Mouse (Mus musculus): ENCODE results near the gene Ajap1. TPM values are rescaled to one million over a fixed set of nuclear protein-coding genes. Genes with fewer than 3 reads are reported as not detected.

Gene Ajap1
- polyA plus RNA-seq, 1 experiment from 2014 or later = 0.28 TPM

DNA sequence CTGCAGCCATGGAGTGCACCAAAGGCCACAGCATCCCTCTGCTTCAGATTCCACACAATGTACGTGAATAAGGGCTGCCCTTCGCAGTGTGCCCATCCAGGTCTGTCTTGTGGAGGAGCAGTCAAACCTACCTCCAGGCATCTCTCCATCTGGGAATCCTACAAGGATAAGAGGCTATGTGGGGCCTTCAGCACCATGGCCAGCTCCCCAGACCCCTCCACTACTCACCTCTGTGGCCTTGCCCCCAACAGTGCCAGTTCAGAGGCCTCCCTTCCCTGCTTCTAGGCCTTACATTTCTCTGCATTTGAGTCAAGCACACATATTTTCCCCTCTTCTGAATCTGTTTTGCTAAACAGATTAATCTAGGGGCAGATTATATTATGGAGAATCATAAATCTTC, 52.6 kb downstream of the Ajap1 start:
- WGBS = 65% methylated on average over 2 of the region's 2 CpGs
- Histone ChIP-seq H3K36me3 (ENCODE audit: control insufficient read depth, insufficient read depth, low read length) (no peaks in the 10 kb centered on the region), H3K9ac (ENCODE audit: low read length) (no peak overlapping the region), H3K4me1 (replicated peaks; ENCODE audit: control insufficient read depth, insufficient read depth, low read length) (no peaks in the 10 kb centered on the region), H3K4me2 (ENCODE audit: low read depth, low read length) (no peak overlapping the region), H3K27ac (ENCODE audit: low read length) (no peak overlapping the region), H3K9me3 (ENCODE audit: control insufficient read depth, low read length) (peaks cover 5% of the 10 kb centered on the region; the same call in 1 of the 2 replicates), H3K4me3 (ENCODE audit: low read length) (no peak overlapping the region), H3K27me3 (ENCODE audit: control insufficient read depth, insufficient read depth, low read depth, low read length) (no peaks in the 10 kb centered on the region)
- ATAC-seq (ENCODE audit: low read depth) = no peak

DNA sequence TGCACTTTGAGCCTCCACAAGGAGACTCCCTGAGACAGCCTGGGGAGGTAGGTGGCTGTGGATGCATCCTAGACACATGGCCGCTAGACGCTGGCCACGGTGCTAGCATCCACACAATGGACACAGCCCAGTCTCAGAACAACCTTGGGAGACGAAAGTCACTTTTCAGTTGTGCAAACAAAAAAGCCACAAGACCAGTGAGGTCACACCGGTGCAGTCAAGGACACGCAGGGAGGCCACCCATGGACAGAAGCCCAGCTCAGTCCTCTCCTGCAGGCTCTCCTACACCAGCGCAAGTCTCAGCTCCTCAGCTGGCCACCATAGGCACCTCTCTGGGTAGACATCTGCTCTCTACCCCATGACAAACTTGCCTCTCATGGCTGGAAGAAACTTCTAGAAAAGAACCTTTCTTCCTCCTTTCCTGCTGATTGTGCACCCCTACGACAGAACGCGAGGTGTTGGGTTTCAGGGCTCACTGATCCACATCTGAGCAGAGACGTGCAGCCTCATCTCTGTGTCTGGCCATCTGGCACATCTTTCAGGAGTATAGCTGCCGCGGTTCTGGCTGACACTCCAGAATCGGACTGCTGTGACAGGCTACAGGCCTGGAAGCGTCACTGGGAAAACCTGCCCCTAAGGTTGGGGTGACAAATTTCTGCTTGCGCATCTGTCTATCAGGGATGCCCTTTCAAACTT, 56.5 kb downstream of the Ajap1 start:
- Histone ChIP-seq H3K4me1 (replicated peaks; ENCODE audit: control insufficient read depth, insufficient read depth, low read length) (no peaks in the 10 kb centered on the region), H3K36me3 (ENCODE audit: control insufficient read depth, insufficient read depth, low read length) (no peaks in the 10 kb centered on the region), H3K4me2 (ENCODE audit: low read depth, low read length) (no peak overlapping the region), H3K27ac (ENCODE audit: low read length) (no peak overlapping the region), H3K9me3 (ENCODE audit: control insufficient read depth, low read length) (peaks cover 5% of the 10 kb centered on the region; the same call in 1 of the 2 replicates), H3K4me3 (ENCODE audit: low read length) (no peak overlapping the region), H3K27me3 (ENCODE audit: control insufficient read depth, insufficient read depth, low read depth, low read length) (no peaks in the 10 kb centered on the region), H3K9ac (ENCODE audit: low read length) (no peak overlapping the region)
- ATAC-seq (ENCODE audit: low read depth) = no peak
- 74% methylated on average over 16 of the region's 16 CpGs for WGBS

DNA sequence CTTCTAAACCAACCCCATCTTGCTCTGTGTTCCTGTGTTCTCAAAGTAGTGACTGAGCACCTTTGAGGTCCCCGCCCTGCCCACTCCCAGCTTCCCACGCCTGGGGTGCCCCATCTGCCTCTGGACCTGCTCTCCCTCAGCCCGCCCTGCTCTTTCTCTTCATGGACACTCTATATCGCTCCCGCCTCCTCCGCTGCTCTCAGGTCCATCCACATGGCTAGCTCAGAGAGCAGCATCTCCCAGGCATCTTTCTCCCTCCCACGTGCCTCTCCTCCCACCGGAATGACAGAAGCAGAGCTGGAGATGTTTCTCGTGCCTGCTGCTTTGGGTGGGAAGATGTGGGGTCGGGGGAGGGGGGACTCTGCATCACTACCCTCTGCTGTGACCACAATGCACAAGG, 58.3 kb downstream of the Ajap1 start:
- H3K27ac ChIP-seq (ENCODE audit: low read length) = no peak overlapping the region
- 72% methylated on average over 10 of the region's 10 CpGs for WGBS
- no peak overlapping the region for H3K9ac ChIP-seq (ENCODE audit: low read length)
- no peak overlapping the region for H3K4me2 ChIP-seq (ENCODE audit: low read depth, low read length)
- H3K9me3 ChIP-seq (ENCODE audit: control insufficient read depth, low read length) = no peaks in the 10 kb centered on the region
- no peaks in the 10 kb centered on the region for H3K4me1 ChIP-seq (replicated peaks; ENCODE audit: control insufficient read depth, insufficient read depth, low read length)
- H3K27me3 ChIP-seq (ENCODE audit: control insufficient read depth, insufficient read depth, low read depth, low read length) = no peaks in the 10 kb centered on the region
- no peak overlapping the region for H3K4me3 ChIP-seq (ENCODE audit: low read length)
- H3K36me3 ChIP-seq (ENCODE audit: control insufficient read depth, insufficient read depth, low read length) = no peaks in the 10 kb centered on the region
- ATAC-seq (ENCODE audit: low read depth) = no peak

DNA sequence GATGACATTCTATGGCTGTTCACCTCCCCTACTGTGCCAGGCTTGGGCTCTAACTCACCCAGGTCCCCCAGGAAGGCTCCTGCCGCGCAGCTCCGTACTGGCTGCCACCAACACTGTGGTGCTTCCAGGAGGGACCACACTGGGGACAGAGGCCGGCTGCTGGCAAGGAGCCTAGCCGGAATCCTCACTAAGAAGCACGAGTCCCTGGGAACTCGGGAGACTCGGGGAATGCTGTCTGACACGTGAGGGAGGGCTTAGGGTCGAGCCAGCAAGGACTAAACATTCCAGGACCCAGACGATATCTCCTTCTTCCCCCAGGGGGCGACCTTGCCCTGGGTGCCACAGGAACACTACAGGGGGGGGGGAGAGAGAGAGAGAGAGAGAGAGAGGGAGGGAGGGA, 64.7 kb downstream of the Ajap1 start:
- no peak overlapping the region for H3K4me3 ChIP-seq (ENCODE audit: low read length)
- H3K4me2 ChIP-seq (ENCODE audit: low read depth, low read length) = no peak overlapping the region
- 0% methylated on average over 11 of the region's 12 CpGs for WGBS
- peak; percentile 12; the same call in 1 of the 2 replicates for ATAC-seq (ENCODE audit: low read depth)
- no peak overlapping the region for H3K9ac ChIP-seq (ENCODE audit: low read length)
- H3K27me3 ChIP-seq (ENCODE audit: control insufficient read depth, insufficient read depth, low read depth, low read length) = peaks cover 3% of the 10 kb centered on the region; the same call in 1 of the 2 replicates
- no peaks in the 10 kb centered on the region for H3K9me3 ChIP-seq (ENCODE audit: control insufficient read depth, low read length)
- 0 out of 2 replicates have a peak, but pooled peaks cover 3% of the 10 kb centered on the region for H3K4me1 ChIP-seq (replicated peaks; ENCODE audit: control insufficient read depth, insufficient read depth, low read length)
- H3K36me3 ChIP-seq (ENCODE audit: control insufficient read depth, insufficient read depth, low read length) = no peaks in the 10 kb centered on the region
- H3K27ac ChIP-seq (ENCODE audit: low read length) = no peak overlapping the region

DNA sequence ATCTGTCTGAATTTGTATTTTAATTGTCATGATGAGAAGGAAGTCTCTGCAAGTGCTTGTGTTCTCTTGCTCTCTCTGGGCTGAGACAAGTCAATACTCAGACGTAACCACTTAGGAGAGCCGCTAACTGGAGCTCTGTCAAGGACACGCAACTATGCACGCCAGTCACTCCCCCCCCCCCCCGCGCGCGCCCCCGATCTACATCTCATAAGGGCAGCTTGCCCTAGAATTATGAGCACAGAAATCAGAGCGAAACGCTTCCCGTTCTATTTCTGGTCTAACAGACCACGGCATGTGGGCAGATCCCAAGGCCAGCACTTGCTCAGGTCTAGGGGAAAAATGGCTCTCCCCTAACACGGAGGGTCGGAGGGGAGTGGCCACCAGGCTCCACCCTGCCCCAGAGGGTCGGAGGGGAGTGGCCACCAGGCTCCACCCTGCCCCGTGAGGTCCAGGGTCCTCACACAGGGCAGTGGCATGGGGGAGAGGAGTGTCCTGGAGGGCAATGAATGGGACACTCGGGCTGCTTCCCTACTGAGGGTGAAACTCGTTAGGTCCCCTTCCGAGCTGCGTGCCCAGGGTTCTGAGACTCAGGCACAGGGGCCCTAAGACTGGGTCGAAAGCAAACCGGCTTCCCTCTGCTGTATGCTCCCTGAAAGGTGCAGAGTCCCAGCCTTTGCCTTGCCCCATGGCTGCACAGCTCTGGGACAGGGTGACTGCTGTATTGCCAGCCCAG, 65.3 kb downstream of the Ajap1 start:
- Histone ChIP-seq H3K4me1 (replicated peaks; ENCODE audit: control insufficient read depth, insufficient read depth, low read length) (0 out of 2 replicates have a peak, but pooled peaks cover 3% of the 10 kb centered on the region), H3K27ac (ENCODE audit: low read length) (no peak overlapping the region), H3K9me3 (ENCODE audit: control insufficient read depth, low read length) (no peaks in the 10 kb centered on the region), H3K27me3 (ENCODE audit: control insufficient read depth, insufficient read depth, low read depth, low read length) (peaks cover 3% of the 10 kb centered on the region; the same call in 1 of the 2 replicates), H3K36me3 (ENCODE audit: control insufficient read depth, insufficient read depth, low read length) (no peaks in the 10 kb centered on the region), H3K4me2 (ENCODE audit: low read depth, low read length) (peak overlapping the region; percentile 39), H3K9ac (ENCODE audit: low read length) (no peak overlapping the region), H3K4me3 (ENCODE audit: low read length) (peak overlapping the region; percentile 10; the same call in 1 of the 2 replicates)
- ATAC-seq (ENCODE audit: low read depth) = peak; percentile 34; the same call in 1 of the 2 replicates
- WGBS = 3% methylated on average over 23 of the region's 23 CpGs

DNA sequence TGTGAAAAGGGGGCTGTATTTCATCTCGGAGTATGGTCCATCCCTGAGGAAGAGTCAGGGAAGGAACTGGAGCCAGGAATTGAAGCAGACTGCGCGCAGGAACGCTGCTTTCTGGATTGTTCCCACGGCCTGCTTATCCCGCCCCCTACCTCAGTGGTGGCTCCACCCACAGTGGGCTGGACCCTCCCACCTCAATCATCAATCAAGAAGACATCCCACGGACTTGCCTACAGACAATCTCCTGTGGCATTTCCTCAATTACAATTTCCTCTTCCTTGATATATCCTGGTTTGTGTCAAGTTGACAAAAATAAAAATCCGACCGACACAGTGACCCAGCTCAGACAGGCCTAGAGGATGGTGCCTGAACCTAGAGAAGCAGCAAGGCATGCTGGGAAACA, 66.5 kb downstream of the Ajap1 start:
- Histone ChIP-seq H3K4me1 (replicated peaks; ENCODE audit: control insufficient read depth, insufficient read depth, low read length) (0 out of 2 replicates have a peak, but pooled peaks cover 3% of the 10 kb centered on the region), H3K27ac (ENCODE audit: low read length) (no peak overlapping the region), H3K4me3 (ENCODE audit: low read length) (no peak overlapping the region), H3K9me3 (ENCODE audit: control insufficient read depth, low read length) (no peaks in the 10 kb centered on the region), H3K4me2 (ENCODE audit: low read depth, low read length) (no peak overlapping the region), H3K36me3 (ENCODE audit: control insufficient read depth, insufficient read depth, low read length) (no peaks in the 10 kb centered on the region), H3K9ac (ENCODE audit: low read length) (no peak overlapping the region), H3K27me3 (ENCODE audit: control insufficient read depth, insufficient read depth, low read depth, low read length) (peaks cover 3% of the 10 kb centered on the region; the same call in 1 of the 2 replicates)
- ATAC-seq (ENCODE audit: low read depth) = no peak
- WGBS = 39% methylated on average over 9 of the region's 9 CpGs

DNA sequence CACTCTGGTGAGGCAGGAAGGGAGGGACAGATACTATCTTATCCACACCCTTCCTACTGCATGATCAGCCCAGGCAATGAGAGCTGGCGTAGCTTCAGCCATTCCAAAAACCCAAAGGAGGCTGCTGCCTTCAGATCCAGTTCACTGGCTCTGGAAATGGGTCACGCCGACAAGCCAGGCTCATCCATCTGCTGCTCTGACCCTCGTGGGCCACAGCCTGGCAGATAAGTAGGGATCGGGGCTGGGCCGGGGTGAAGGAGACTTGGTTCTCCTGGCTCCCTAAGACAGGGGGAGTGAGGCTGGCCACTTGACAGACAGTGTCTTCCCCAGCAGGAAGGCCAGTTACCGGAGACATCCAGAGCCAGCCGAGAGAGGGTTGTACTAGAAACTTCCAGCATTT, 84.2 kb downstream of the Ajap1 start:
- Histone ChIP-seq H3K9ac (ENCODE audit: low read length) (no peak overlapping the region), H3K4me1 (replicated peaks; ENCODE audit: control insufficient read depth, insufficient read depth, low read length) (no peaks in the 10 kb centered on the region), H3K36me3 (ENCODE audit: control insufficient read depth, insufficient read depth, low read length) (no peaks in the 10 kb centered on the region), H3K4me2 (ENCODE audit: low read depth, low read length) (no peak overlapping the region), H3K27ac (ENCODE audit: low read length) (no peak overlapping the region), H3K27me3 (ENCODE audit: control insufficient read depth, insufficient read depth, low read depth, low read length) (no peaks in the 10 kb centered on the region), H3K4me3 (ENCODE audit: low read length) (no peak overlapping the region), H3K9me3 (ENCODE audit: control insufficient read depth, low read length) (peaks cover 8% of the 10 kb centered on the region)
- no peak for ATAC-seq (ENCODE audit: low read depth)
- WGBS = 83% methylated on average over 8 of the region's 8 CpGs

DNA sequence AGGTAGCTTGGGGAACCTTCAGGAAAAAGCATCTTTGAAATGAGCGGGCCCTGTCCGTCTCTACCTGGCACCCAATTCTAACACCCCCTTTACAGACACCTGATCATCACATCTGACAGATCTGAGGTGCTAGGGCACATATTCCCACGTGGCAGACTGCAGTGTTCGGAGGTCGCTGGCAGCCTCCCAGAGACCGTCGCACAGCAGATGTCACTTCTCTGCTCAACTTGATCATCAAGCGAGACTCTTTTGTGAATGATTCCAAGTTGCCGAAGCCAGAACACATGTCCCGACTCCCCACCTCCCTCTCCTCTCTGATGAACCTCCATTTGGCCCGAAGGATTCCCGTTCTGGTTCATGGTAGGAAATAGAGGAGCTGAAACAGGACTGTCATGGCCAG, 95.1 kb downstream of the Ajap1 start:
- ATAC-seq (ENCODE audit: low read depth) = no peak
- H3K4me3 ChIP-seq (ENCODE audit: low read length) = no peak overlapping the region
- H3K9ac ChIP-seq (ENCODE audit: low read length) = no peak overlapping the region
- no peak overlapping the region for H3K27ac ChIP-seq (ENCODE audit: low read length)
- WGBS = 82% methylated on average over 12 of the region's 12 CpGs
- H3K36me3 ChIP-seq (ENCODE audit: control insufficient read depth, insufficient read depth, low read length) = no peaks in the 10 kb centered on the region
- H3K27me3 ChIP-seq (ENCODE audit: control insufficient read depth, insufficient read depth, low read depth, low read length) = no peaks in the 10 kb centered on the region
- peaks cover 3% of the 10 kb centered on the region; the same call in 1 of the 2 replicates for H3K9me3 ChIP-seq (ENCODE audit: control insufficient read depth, low read length)
- no peak overlapping the region for H3K4me2 ChIP-seq (ENCODE audit: low read depth, low read length)
- H3K4me1 ChIP-seq (replicated peaks; ENCODE audit: control insufficient read depth, insufficient read depth, low read length) = no peaks in the 10 kb centered on the region

DNA sequence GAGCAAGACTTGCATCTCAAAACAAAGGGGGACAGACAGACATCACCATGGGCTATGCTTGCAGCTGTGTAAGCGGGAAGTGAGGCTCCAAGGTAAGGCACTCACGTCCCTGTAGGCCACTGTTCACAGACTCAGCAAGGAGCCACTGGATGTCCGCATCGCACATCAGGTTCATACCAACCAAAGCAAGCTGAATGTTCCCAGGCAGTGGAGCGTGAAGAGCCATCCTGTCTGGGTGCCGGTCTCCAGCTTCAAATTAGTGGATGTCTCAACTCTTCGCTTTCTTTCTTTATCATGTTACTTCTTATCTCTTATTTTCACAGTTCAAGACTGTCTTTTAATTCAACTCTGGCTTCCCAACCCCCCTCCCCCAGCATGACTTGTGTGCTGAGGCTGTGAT, 101.2 kb downstream of the Ajap1 start:
- ATAC-seq (ENCODE audit: low read depth) = no peak
- Histone ChIP-seq H3K4me2 (ENCODE audit: low read depth, low read length) (no peak overlapping the region), H3K36me3 (ENCODE audit: control insufficient read depth, insufficient read depth, low read length) (no peaks in the 10 kb centered on the region), H3K9ac (ENCODE audit: low read length) (no peak overlapping the region), H3K4me3 (ENCODE audit: low read length) (no peak overlapping the region), H3K9me3 (ENCODE audit: control insufficient read depth, low read length) (0 out of 2 replicates have a peak, but pooled peaks cover 6% of the 10 kb centered on the region), H3K4me1 (replicated peaks; ENCODE audit: control insufficient read depth, insufficient read depth, low read length) (no peaks in the 10 kb centered on the region), H3K27ac (ENCODE audit: low read length) (no peak overlapping the region), H3K27me3 (ENCODE audit: control insufficient read depth, insufficient read depth, low read depth, low read length) (no peaks in the 10 kb centered on the region)
- 35% methylated on average over 7 of the region's 7 CpGs for WGBS

All from lung, embryonic 16.5 days (tissue).